Mouse (Mus musculus) limb, embryonic 11.5 days (tissue): Measurements from ENCODE around the gene Hspb8. TPM values are rescaled to one million over a fixed set of nuclear protein-coding genes. Genes with fewer than 3 reads are reported as not detected.

Source experiments
- ATAC-seq: fragments of 200-750 bp; cut with Nextera tagmentation; 2 replicates; pipeline ENCODE4 v1.8.0; 2017; ENCODE audit warnings: low read depth; ENCODE audit not compliant: insufficient number of reproducible peaks, low FRiP score, low TSS enrichment
- DNase-seq: peaks from one replicate; pipeline ENCODE4 v3.0.0-alpha.2; 2015; ENCODE audit warnings: low spot score
- H3K27ac ChIP-seq: fragments of 300-500 bp; sonication (generic); replicated peaks from 2 replicates; pipeline ENCODE4 v1.5.1; 2014; ENCODE audit warnings: low read depth, mild to moderate bottlenecking, low read length
- H3K27me3 ChIP-seq: fragments of 300-500 bp; sonication (generic); 2 replicates; pipeline ENCODE4 v1.6.1; 2014; ENCODE audit warnings: mild to moderate bottlenecking, low read length, mixed read lengths; ENCODE audit not compliant: control insufficient read depth, insufficient read depth
- H3K36me3 ChIP-seq: fragments of 300-500 bp; sonication (generic); 2 replicates; pipeline ENCODE4 v1.6.1; 2014; ENCODE audit warnings: mild to moderate bottlenecking, low read length, moderate library complexity, mixed read lengths; ENCODE audit not compliant: control insufficient read depth, insufficient read depth
- H3K4me1 ChIP-seq: fragments of 300-500 bp; sonication (generic); 2 replicates; pipeline ENCODE4 v1.6.1; 2014; ENCODE audit warnings: low read length, mixed read lengths; ENCODE audit not compliant: control insufficient read depth, insufficient read depth
- H3K4me2 ChIP-seq: fragments of 300-500 bp; sonication (generic); 2 replicates; pipeline ENCODE4 v1.6.1; 2014; ENCODE audit warnings: low read depth, mild to moderate bottlenecking, moderate library complexity; ENCODE audit not compliant: severe bottlenecking
- H3K4me3 ChIP-seq: fragments of 300-500 bp; sonication (generic); 2 replicates; pipeline ENCODE4 v1.5.1; 2014; ENCODE audit warnings: low read depth, low read length
- H3K9ac ChIP-seq: fragments of 300-500 bp; sonication (generic); 2 replicates; pipeline ENCODE4 v1.6.1; 2014; ENCODE audit warnings: mild to moderate bottlenecking, low read length
- H3K9me3 ChIP-seq: fragments of 300-500 bp; sonication (generic); 2 replicates; pipeline ENCODE4 v1.6.1; 2016; ENCODE audit warnings: low read length; ENCODE audit not compliant: control insufficient read depth
- WGBS: fragments of 180-500 bp; shearing (Covaris S2); extraction: QIAGEN DNeasy Blood & Tissue Kit; methylation state at CpG from one replicate; pipeline ENCODE4 v1.1.7; 2014; 5-methylcytosine and 5-hydroxymethylcytosine counted together
- polyA plus RNA-seq: library from polyadenylated mRNA; unstranded; fragments of >200 nt; fragmentation: Nextera tagmentation; extraction: Ambion mirVana; gene quantifications from 2 replicates; pipeline ENCODE4 v1.2.1, GENCODE M21; 2014

Gene Hspb8
- polyA plus RNA-seq, 1 experiment from 2014 or later = 10.4 TPM

GRCm38 (mm10) chr5:116367923-116368322 is 54.7 kb downstream of the Hspb8 start:
- WGBS = 88% methylated on average over 9 of the region's 9 CpGs
- H3K4me3 ChIP-seq = no peak overlapping the region
- H3K4me1 ChIP-seq = no peaks in the 10 kb centered on the region

GRCm38 (mm10) chr5:116366889-116367682 is 55.6 kb downstream of the Hspb8 start:
- H3K27ac ChIP-seq = no peak overlapping the region
- H3K4me3 ChIP-seq = no peak overlapping the region
- no peak overlapping the region for H3K4me2 ChIP-seq
- H3K4me1 ChIP-seq = no peaks in the 10 kb centered on the region
- no peak overlapping the region for H3K9ac ChIP-seq
- DNase-seq (no peak), ATAC-seq (no peak)
- H3K9me3 ChIP-seq = no peaks in the 10 kb centered on the region
- H3K36me3 ChIP-seq = no peaks in the 10 kb centered on the region
- H3K27me3 ChIP-seq = no peaks in the 10 kb centered on the region
- 46% methylated on average over 20 of the region's 20 CpGs for WGBS

More at GRCm38 (mm10) chr5:116367923-116368322, 54.7 kb downstream of the Hspb8 start:
- ATAC-seq (no peak), DNase-seq (no peak)
- Histone ChIP-seq H3K27ac (no peak overlapping the region), H3K27me3 (no peaks in the 10 kb centered on the region), H3K9me3 (no peaks in the 10 kb centered on the region), H3K9ac (no peak overlapping the region), H3K4me2 (no peak overlapping the region), H3K36me3 (no peaks in the 10 kb centered on the region)

- 75% methylated on average over 6 of the region's 6 CpGs for WGBS
- ATAC-seq = no peak
- DNase-seq = no peak
These were observed 61.3 kb downstream of the Hspb8 start for GRCm38 (mm10) chr5:116361342-116361741.

GRCm38 (mm10) chr5:116360751-116361150 is 61.9 kb downstream of the Hspb8 start:
- peaks cover 6% of the 10 kb centered on the region; the same call in 1 of the 2 replicates for H3K4me1 ChIP-seq
- no peak overlapping the region for H3K4me3 ChIP-seq
- DNase-seq = peak; percentile 62
- H3K4me2 ChIP-seq = no peak overlapping the region
- H3K36me3 ChIP-seq = no peaks in the 10 kb centered on the region
- WGBS = 29% methylated on average over 4 of the region's 4 CpGs
- no peak for ATAC-seq
- no peaks in the 10 kb centered on the region for H3K27me3 ChIP-seq
- no peaks in the 10 kb centered on the region; the same call in 1 of the 2 replicates for H3K9me3 ChIP-seq
- no peak overlapping the region for H3K27ac ChIP-seq
- no peak overlapping the region for H3K9ac ChIP-seq

More at GRCm38 (mm10) chr5:116361342-116361741, 61.3 kb downstream of the Hspb8 start:
- Histone ChIP-seq H3K9me3 (no peaks in the 10 kb centered on the region; the same call in 1 of the 2 replicates), H3K9ac (no peak overlapping the region), H3K27ac (no peak overlapping the region), H3K4me3 (no peak overlapping the region), H3K36me3 (no peaks in the 10 kb centered on the region), H3K4me1 (peaks cover 6% of the 10 kb centered on the region; the same call in 1 of the 2 replicates), H3K27me3 (no peaks in the 10 kb centered on the region), H3K4me2 (no peak overlapping the region)

Other genes with a start within 250 kb of the Hspb8 start
- gene Ccdc60, start 133.9 kb downstream of the Hspb8 start, polyA plus RNA-seq = 1.3 and 1.5 TPM in 2 replicates
- 0.03 and 0.09 TPM in 2 replicates for gene Srrm4, start 169.0 kb upstream of the Hspb8 start, polyA plus RNA-seq